In the genomic region with DNA sequence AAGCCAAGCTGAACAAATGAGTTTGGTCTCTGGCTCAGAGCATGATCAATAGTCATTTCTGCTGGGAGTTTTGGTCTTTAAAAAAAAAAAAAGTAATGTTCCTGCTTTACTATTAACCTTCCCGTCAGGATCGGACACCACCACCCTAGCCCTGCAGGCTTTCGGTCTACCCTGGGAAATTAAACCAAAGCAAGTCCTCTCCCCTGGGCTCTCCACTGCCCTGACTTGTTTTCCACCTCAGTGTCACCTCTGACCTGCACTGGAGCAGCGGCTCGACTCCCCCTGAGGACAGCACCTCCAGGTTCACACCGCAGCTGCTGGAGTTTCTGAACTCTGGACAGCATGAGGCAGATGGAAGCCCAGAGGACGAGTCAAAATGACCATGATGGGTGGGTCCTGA, we compare ENCODE assay signal across 14 mouse cellular contexts.
"Had no signal": no experiment of that assay in that cellular context is flagged by ENCODE, and none has a peak within 500 bp of the region (broad histone marks: within the 10 kb centered on the region; RNA-seq: fewer than 3 reads in every experiment).

No protein-coding gene starts in this region.

- H3K9ac ChIP-seq: liver, embryonic 14.5 days; lung, embryonic 15.5 days; midbrain, embryonic 13.5 days had no signal

- H3K27ac ChIP-seq: left cerebral cortex, adult 2 months; liver, embryonic 14.5 days; lung, embryonic 15.5 days; midbrain, embryonic 13.5 days had no signal

- H3K4me3 ChIP-seq: left cerebral cortex, adult 2 months; lung, embryonic 15.5 days; midbrain, embryonic 13.5 days had no signal

- H3K36me3 ChIP-seq: lung, embryonic 15.5 days; midbrain, embryonic 13.5 days had no signal

- H3K27me3 ChIP-seq: lung, embryonic 15.5 days; midbrain, embryonic 13.5 days had no signal

- DNase-seq: kidney, adult 18-20 months; kidney, postnatal 10 days; kidney, postnatal 36 days; layer of hippocampus, postnatal 36 days; lung, adult 18-20 months; lung, postnatal 10 days; lung, postnatal 36 days; thymus, adult 18-20 months; thymus, postnatal 36 days had no signal

- ATAC-seq: intestine, embryonic 16.5 days; midbrain, embryonic 13.5 days had no signal

- H3K9me3 ChIP-seq: lung, embryonic 15.5 days; midbrain, embryonic 13.5 days had no signal

- H3K4me2 ChIP-seq: lung, embryonic 15.5 days; midbrain, embryonic 13.5 days had no signal
